Mouse (Mus musculus): ENCODE measurements at regions not wholly inside any gene's neighbourhood (a gene's known extent, or its start where the extent isn't known, plus 50 kb on each side); places are given as distances from the start of the nearest gene placed in this dataset.

GRCm38 (mm10) chr13:60273331-60273730 is 96.2 kb upstream of the Gas1 start:
- ATAC-seq (ENCODE audit: low FRiP score), result no peak
- Histone ChIP-seq H3K36me3 (replicated peaks) (no peaks in the 10 kb centered on the region), H3K27ac (no peak overlapping the region), H3K27me3 (no peaks in the 10 kb centered on the region), H3K4me3 (replicated peaks) (no peak overlapping the region), H3K4me2 (no peak overlapping the region), H3K4me1 (no peaks in the 10 kb centered on the region), H3K9me3 (0 out of 2 replicates have a peak, but pooled peaks cover 3% of the 10 kb centered on the region), H3K9ac (no peak overlapping the region)
- WGBS, result 93% methylated on average over 7 of the region's 7 CpGs

GRCm38 (mm10) chr13:60282543-60283251 is 105.5 kb upstream of the Gas1 start:
- Histone ChIP-seq H3K4me3 (replicated peaks) (no peak overlapping the region), H3K27me3 (no peaks in the 10 kb centered on the region), H3K4me1 (peaks cover 4% of the 10 kb centered on the region; the same call in 1 of the 2 replicates), H3K9ac (no peak overlapping the region), H3K27ac (no peak overlapping the region), H3K4me2 (no peak overlapping the region), H3K36me3 (replicated peaks) (no peaks in the 10 kb centered on the region), H3K9me3 (no peaks in the 10 kb centered on the region)
- WGBS, result 72% methylated on average over 7 of the region's 7 CpGs
- no peak for ATAC-seq (ENCODE audit: low FRiP score)

GRCm38 (mm10) chr13:60286525-60287224 is 109.5 kb upstream of the Gas1 start:
- WGBS, result 82% methylated on average over 11 of the region's 11 CpGs
- no peaks in the 10 kb centered on the region for H3K27me3 ChIP-seq
- no peaks in the 10 kb centered on the region for H3K9me3 ChIP-seq
- no peak overlapping the region for H3K27ac ChIP-seq
- H3K9ac ChIP-seq, result no peak overlapping the region
- H3K4me1 ChIP-seq, result peaks cover 4% of the 10 kb centered on the region; the same call in 1 of the 2 replicates
- H3K4me3 ChIP-seq (replicated peaks), result no peak overlapping the region
- no peaks in the 10 kb centered on the region for H3K36me3 ChIP-seq (replicated peaks)
- ATAC-seq (ENCODE audit: low FRiP score), result no peak
- H3K4me2 ChIP-seq, result no peak overlapping the region

- Histone ChIP-seq H3K27me3 (no peaks in the 10 kb centered on the region), H3K36me3 (replicated peaks) (no peaks in the 10 kb centered on the region), H3K9ac (no peak overlapping the region), H3K27ac (no peak overlapping the region), H3K4me2 (no peak overlapping the region), H3K4me3 (replicated peaks) (no peak overlapping the region), H3K4me1 (no peaks in the 10 kb centered on the region), H3K9me3 (no peaks in the 10 kb centered on the region)
- WGBS, result 81% methylated on average over 3 of the region's 3 CpGs
- no peak for ATAC-seq (ENCODE audit: low FRiP score)
These were observed 112.5 kb upstream of the Gas1 start for GRCm38 (mm10) chr13:60289650-60290049.

GRCm38 (mm10) chr13:60290820-60291219 is 113.7 kb upstream of the Gas1 start:
- 91% methylated on average over 4 of the region's 4 CpGs for WGBS
- ATAC-seq (ENCODE audit: low FRiP score), result no peak
- H3K36me3 ChIP-seq (replicated peaks), result no peaks in the 10 kb centered on the region
- no peak overlapping the region for H3K9ac ChIP-seq
- H3K4me3 ChIP-seq (replicated peaks), result no peak overlapping the region
- no peak overlapping the region for H3K27ac ChIP-seq
- H3K4me1 ChIP-seq, result no peaks in the 10 kb centered on the region
- no peak overlapping the region for H3K4me2 ChIP-seq
- no peaks in the 10 kb centered on the region for H3K9me3 ChIP-seq
- H3K27me3 ChIP-seq, result no peaks in the 10 kb centered on the region

- Histone ChIP-seq H3K4me3 (replicated peaks) (no peak overlapping the region), H3K27ac (no peak overlapping the region), H3K9me3 (no peaks in the 10 kb centered on the region), H3K4me2 (no peak overlapping the region), H3K27me3 (no peaks in the 10 kb centered on the region), H3K4me1 (no peaks in the 10 kb centered on the region), H3K9ac (no peak overlapping the region), H3K36me3 (replicated peaks) (no peaks in the 10 kb centered on the region)
- ATAC-seq (ENCODE audit: low FRiP score), result no peak
- 96% methylated on average over 3 of the region's 3 CpGs for WGBS
These were observed 114.2 kb upstream of the Gas1 start for GRCm38 (mm10) chr13:60291344-60291743.

GRCm38 (mm10) chr13:60296201-60296895 is 119.2 kb upstream of the Gas1 start:
- 72% methylated on average over 13 of the region's 13 CpGs for WGBS
- Histone ChIP-seq H3K4me2 (no peak overlapping the region), H3K9me3 (no peaks in the 10 kb centered on the region), H3K27me3 (no peaks in the 10 kb centered on the region), H3K36me3 (replicated peaks) (no peaks in the 10 kb centered on the region), H3K9ac (no peak overlapping the region), H3K4me3 (replicated peaks) (no peak overlapping the region), H3K27ac (no peak overlapping the region), H3K4me1 (no peaks in the 10 kb centered on the region)
- no peak for ATAC-seq (ENCODE audit: low FRiP score)

- no peak overlapping the region for H3K4me3 ChIP-seq (replicated peaks)
- H3K9me3 ChIP-seq, result no peaks in the 10 kb centered on the region
- 95% methylated on average over 6 of the region's 6 CpGs for WGBS
- no peak overlapping the region for H3K9ac ChIP-seq
- H3K27ac ChIP-seq, result no peak overlapping the region
- no peaks in the 10 kb centered on the region for H3K27me3 ChIP-seq
- no peak for ATAC-seq (ENCODE audit: low FRiP score)
- H3K36me3 ChIP-seq (replicated peaks), result no peaks in the 10 kb centered on the region
- H3K4me2 ChIP-seq, result no peak overlapping the region
- no peaks in the 10 kb centered on the region for H3K4me1 ChIP-seq
These were observed 119.7 kb upstream of the Gas1 start for GRCm38 (mm10) chr13:60296896-60297275.

GRCm38 (mm10) chr13:60298575-60298974 is 121.4 kb upstream of the Gas1 start:
- Histone ChIP-seq H3K27me3 (no peaks in the 10 kb centered on the region), H3K36me3 (replicated peaks) (no peaks in the 10 kb centered on the region), H3K4me1 (no peaks in the 10 kb centered on the region), H3K4me2 (no peak overlapping the region), H3K9ac (no peak overlapping the region), H3K4me3 (replicated peaks) (no peak overlapping the region), H3K27ac (no peak overlapping the region), H3K9me3 (no peaks in the 10 kb centered on the region)
- 88% methylated on average over 2 of the region's 2 CpGs for WGBS
- ATAC-seq (ENCODE audit: low FRiP score), result no peak

GRCm38 (mm10) chr13:60299076-60299475 is 121.9 kb upstream of the Gas1 start:
- WGBS, result 81% methylated on average over 5 of the region's 5 CpGs
- H3K27ac ChIP-seq, result no peak overlapping the region
- no peaks in the 10 kb centered on the region for H3K9me3 ChIP-seq
- H3K4me2 ChIP-seq, result no peak overlapping the region
- no peaks in the 10 kb centered on the region for H3K36me3 ChIP-seq (replicated peaks)
- no peak overlapping the region for H3K9ac ChIP-seq
- no peak for ATAC-seq (ENCODE audit: low FRiP score)
- no peak overlapping the region for H3K4me3 ChIP-seq (replicated peaks)
- no peaks in the 10 kb centered on the region for H3K27me3 ChIP-seq
- no peaks in the 10 kb centered on the region for H3K4me1 ChIP-seq

GRCm38 (mm10) chr13:60303561-60303960 is 126.4 kb upstream of the Gas1 start:
- Histone ChIP-seq H3K4me1 (peaks cover 7% of the 10 kb centered on the region; the same call in 1 of the 2 replicates), H3K27ac (no peak overlapping the region), H3K36me3 (replicated peaks) (no peaks in the 10 kb centered on the region), H3K9ac (no peak overlapping the region), H3K4me3 (replicated peaks) (no peak overlapping the region), H3K9me3 (no peaks in the 10 kb centered on the region), H3K27me3 (no peaks in the 10 kb centered on the region), H3K4me2 (no peak overlapping the region)
- no peak for ATAC-seq (ENCODE audit: low FRiP score)
- 93% methylated on average over 9 of the region's 9 CpGs for WGBS

- Histone ChIP-seq H3K9ac (no peak overlapping the region), H3K4me3 (replicated peaks) (no peak overlapping the region), H3K4me2 (no peak overlapping the region), H3K36me3 (replicated peaks) (no peaks in the 10 kb centered on the region), H3K9me3 (no peaks in the 10 kb centered on the region), H3K27ac (no peak overlapping the region), H3K27me3 (no peaks in the 10 kb centered on the region), H3K4me1 (peaks cover 9% of the 10 kb centered on the region; the same call in 1 of the 2 replicates)
- WGBS, result 58% methylated on average over 1 of the region's 1 CpGs
- ATAC-seq (ENCODE audit: low FRiP score), result no peak
These were observed 128.1 kb upstream of the Gas1 start for GRCm38 (mm10) chr13:60305028-60305810.
